Mouse (Mus musculus): ENCODE data around the gene Gas2l3. TPM values are rescaled to one million over a fixed set of nuclear protein-coding genes. Genes with fewer than 3 reads are reported as not detected.

Gas2l3 gene
- total RNA-seq, 1 experiment = 25.5 TPM

- in situ Hi-C loops (cut with MboI; ENCODE audit: low sequenced_read_pairs in 2 of 2, unreplicated experiment in 2 of 2) = loop anchor here (5.0 to 10.0 kb wide), 2 partner anchors 160 to 162 kb away; partner anchors contain the start of gene Slc17a8 (in 1 of the 2)
- Histone ChIP-seq H3K36me3 (ENCODE audit: control insufficient read depth, insufficient read depth, low read length, poor library complexity, severe bottlenecking) (no peaks in the 10 kb centered on the region), H3K9ac (ENCODE audit: insufficient read depth, low read depth, low read length, poor library complexity, severe bottlenecking) (no peak overlapping the region), H3K4me1 (ENCODE audit: control insufficient read depth in 2 of 2, insufficient read depth in 2 of 2, low read length in 2 of 2, poor library complexity in 1 of 2) (no peaks in the 10 kb centered on the region), H3K27ac (ENCODE audit: insufficient read depth, low read depth, low read length, poor library complexity, severe bottlenecking) (no peak overlapping the region), H3K4me3 (ENCODE audit: insufficient read depth in 1 of 2, low read depth in 1 of 2, low read length in 2 of 2, poor library complexity in 1 of 2, severe bottlenecking in 1 of 2) (no peak overlapping the region), H3K9me3 (ENCODE audit: control insufficient read depth, insufficient read depth, low read depth, low read length) (no peaks in the 10 kb centered on the region; the same call in 1 of the 2 replicates)
- TF ChIP-seq ZNF384 (IDR thresholded peaks at IDR 0.05; ENCODE audit: low read depth, low read length) (no peak), CHD2 (IDR thresholded peaks at IDR 0.05; ENCODE audit: low read depth, low read length) (no peak), ZC3H11A (IDR thresholded peaks at IDR 0.05; ENCODE audit: borderline replicate concordance, low read depth, low read length) (no peak), MAFK (IDR thresholded peaks at IDR 0.05; ENCODE audit: insufficient read depth, low read depth, low read length) (no peak), HCFC1 (IDR thresholded peaks at IDR 0.05; ENCODE audit: borderline replicate concordance, insufficient read depth, low read length) (no peak)
- no peak for DNase-seq (ENCODE audit: low read depth, low spot score)
Observed at GRCm38 (mm10) chr10:89464760-89465405, 21.1 kb upstream of the Gas2l3 start.

- H3K27ac ChIP-seq (ENCODE audit: insufficient read depth, low read depth, low read length, poor library complexity, severe bottlenecking) = no peak overlapping the region
- H3K9me3 ChIP-seq (ENCODE audit: control insufficient read depth, insufficient read depth, low read depth, low read length) = no peaks in the 10 kb centered on the region
- no peak overlapping the region for H3K9ac ChIP-seq (ENCODE audit: insufficient read depth, low read depth, low read length, poor library complexity, severe bottlenecking)
- no peak overlapping the region for H3K4me3 ChIP-seq (ENCODE audit: insufficient read depth in 1 of 2, low read depth in 1 of 2, low read length in 2 of 2, poor library complexity in 1 of 2, severe bottlenecking in 1 of 2)
- no peaks in the 10 kb centered on the region for H3K4me1 ChIP-seq (ENCODE audit: control insufficient read depth in 2 of 2, insufficient read depth in 2 of 2, low read length in 2 of 2, poor library complexity in 1 of 2)
- in situ Hi-C loops (cut with MboI; ENCODE audit: low sequenced_read_pairs in 2 of 2, unreplicated experiment in 2 of 2) = loop anchor here (5.0 to 10.0 kb wide), 2 partner anchors 162 to 164 kb away; partner anchors contain the start of gene Slc17a8 (in 1 of the 2)
- no peaks in the 10 kb centered on the region for H3K36me3 ChIP-seq (ENCODE audit: control insufficient read depth, insufficient read depth, low read length, poor library complexity, severe bottlenecking)
- TF ChIP-seq CHD2 (IDR thresholded peaks at IDR 0.05; ENCODE audit: low read depth, low read length) (no peak), ZNF384 (IDR thresholded peaks at IDR 0.05; ENCODE audit: low read depth, low read length) (no peak), ZC3H11A (IDR thresholded peaks at IDR 0.05; ENCODE audit: borderline replicate concordance, low read depth, low read length) (no peak), HCFC1 (IDR thresholded peaks at IDR 0.05; ENCODE audit: borderline replicate concordance, insufficient read depth, low read length) (no peak), MAFK (IDR thresholded peaks at IDR 0.05; ENCODE audit: insufficient read depth, low read depth, low read length) (no peak)
- no peak for DNase-seq (ENCODE audit: low read depth, low spot score)
Observed at GRCm38 (mm10) chr10:89462890-89463289, 19.1 kb upstream of the Gas2l3 start.

DNA sequence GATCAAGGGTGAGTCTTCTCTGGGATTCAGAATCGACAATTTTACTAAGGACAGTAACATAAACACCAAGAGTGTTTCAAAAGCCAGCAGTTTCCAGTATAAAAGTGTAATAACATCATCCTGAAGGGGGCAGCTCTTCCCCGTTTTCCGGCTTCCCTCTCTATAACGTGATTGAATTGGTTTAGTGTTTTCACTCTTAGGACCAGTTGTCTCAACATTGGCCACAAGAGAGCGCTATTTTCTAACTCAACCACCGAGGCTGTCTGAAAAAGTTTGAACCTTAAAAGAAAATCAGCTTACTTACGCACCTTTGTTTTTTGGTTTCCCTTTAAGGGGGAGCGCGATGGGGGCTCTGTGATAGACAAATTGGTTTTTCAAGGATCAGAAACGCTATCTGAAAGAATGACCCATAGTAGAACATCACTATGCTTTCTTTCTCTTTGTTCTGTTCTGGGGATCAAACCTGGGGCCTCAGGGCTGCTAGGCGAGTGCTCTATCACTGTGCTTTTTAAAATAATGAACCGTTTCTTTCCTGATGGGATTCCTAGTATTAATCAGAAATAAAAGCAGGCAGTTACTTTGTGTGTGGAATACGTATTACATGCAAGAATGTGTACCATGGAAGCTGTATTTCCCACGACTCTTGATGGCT, 18.2 kb upstream of the Gas2l3 start:
- TF ChIP-seq CHD2 (IDR thresholded peaks at IDR 0.05; ENCODE audit: low read depth, low read length) (no peak), MAFK (IDR thresholded peaks at IDR 0.05; ENCODE audit: insufficient read depth, low read depth, low read length) (no peak), ZNF384 (IDR thresholded peaks at IDR 0.05; ENCODE audit: low read depth, low read length) (0 out of 2 replicates have a peak, but pooled peaks have one; percentile 33), ZC3H11A (IDR thresholded peaks at IDR 0.05; ENCODE audit: borderline replicate concordance, low read depth, low read length) (peak; percentile 99), HCFC1 (IDR thresholded peaks at IDR 0.05; ENCODE audit: borderline replicate concordance, insufficient read depth, low read length) (peak; percentile 52; the same call in 1 of the 2 replicates)
- in situ Hi-C loops (cut with MboI; ENCODE audit: low sequenced_read_pairs in 2 of 2, unreplicated experiment in 2 of 2) = loop anchor here (5.0 to 10.0 kb wide), 2 partner anchors 163 to 165 kb away; partner anchors contain the start of gene Slc17a8 (in 1 of the 2)
- DNase-seq (ENCODE audit: low read depth, low spot score) = peak; percentile 89
- Histone ChIP-seq H3K36me3 (ENCODE audit: control insufficient read depth, insufficient read depth, low read length, poor library complexity, severe bottlenecking) (no peaks in the 10 kb centered on the region), H3K4me1 (ENCODE audit: control insufficient read depth in 2 of 2, insufficient read depth in 2 of 2, low read length in 2 of 2, poor library complexity in 1 of 2) (no peaks in the 10 kb centered on the region), H3K9me3 (ENCODE audit: control insufficient read depth, insufficient read depth, low read depth, low read length) (no peaks in the 10 kb centered on the region), H3K4me3 (ENCODE audit: insufficient read depth in 1 of 2, low read depth in 1 of 2, low read length in 2 of 2, poor library complexity in 1 of 2, severe bottlenecking in 1 of 2) (no peak overlapping the region), H3K9ac (ENCODE audit: insufficient read depth, low read depth, low read length, poor library complexity, severe bottlenecking) (no peak overlapping the region), H3K27ac (ENCODE audit: insufficient read depth, low read depth, low read length, poor library complexity, severe bottlenecking) (no peak overlapping the region)

- no peak overlapping the region for H3K9ac ChIP-seq (ENCODE audit: insufficient read depth, low read depth, low read length, poor library complexity, severe bottlenecking)
- no peak for TF ChIP-seq ZC3H11A (IDR thresholded peaks at IDR 0.05; ENCODE audit: borderline replicate concordance, low read depth, low read length)
- TF ChIP-seq MAFK (IDR thresholded peaks at IDR 0.05; ENCODE audit: insufficient read depth, low read depth, low read length) = no peak
- no peak for TF ChIP-seq ZNF384 (IDR thresholded peaks at IDR 0.05; ENCODE audit: low read depth, low read length)
- TF ChIP-seq HCFC1 (IDR thresholded peaks at IDR 0.05; ENCODE audit: borderline replicate concordance, insufficient read depth, low read length) = no peak
- no peak for TF ChIP-seq CHD2 (IDR thresholded peaks at IDR 0.05; ENCODE audit: low read depth, low read length)
- H3K4me1 ChIP-seq (ENCODE audit: control insufficient read depth in 2 of 2, insufficient read depth in 2 of 2, low read length in 2 of 2, poor library complexity in 1 of 2) = no peaks in the 10 kb centered on the region
- H3K27ac ChIP-seq (ENCODE audit: insufficient read depth, low read depth, low read length, poor library complexity, severe bottlenecking) = no peak overlapping the region
- no peaks in the 10 kb centered on the region for H3K36me3 ChIP-seq (ENCODE audit: control insufficient read depth, insufficient read depth, low read length, poor library complexity, severe bottlenecking)
- no peaks in the 10 kb centered on the region for H3K9me3 ChIP-seq (ENCODE audit: control insufficient read depth, insufficient read depth, low read depth, low read length)
- DNase-seq (ENCODE audit: low read depth, low spot score) = no peak
- no peak overlapping the region for H3K4me3 ChIP-seq (ENCODE audit: insufficient read depth in 1 of 2, low read depth in 1 of 2, low read length in 2 of 2, poor library complexity in 1 of 2, severe bottlenecking in 1 of 2)
- in situ Hi-C loops (cut with MboI; ENCODE audit: low sequenced_read_pairs in 2 of 2, unreplicated experiment in 2 of 2) = loop anchor here (5.0 to 10.0 kb wide), 2 partner anchors 164 to 166 kb away; partner anchors contain the start of gene Slc17a8 (in 1 of the 2)
Observed at GRCm38 (mm10) chr10:89460972-89461371, 17.2 kb upstream of the Gas2l3 start.

All from ES-E14 (cell line).